Mouse (Mus musculus) hematopoietic stem cell, adult 5-6 weeks (primary cell): ENCODE results near the gene Il17d. TPM values are rescaled to one million over a fixed set of nuclear protein-coding genes. Genes with fewer than 3 reads are reported as not detected.

Experiments
- ATAC-seq, 2 experiments: fragments of 125-278 bp in 1 of 2; replicated peaks in 1 of 2; 2 replicates each; pipeline ENCODE4 v1.8.0; 2016 to 2017; ENCODE audit warnings: inconsistent platforms in 2 of 2, mild to moderate bottlenecking in 2 of 2, moderate number of reproducible peaks in 2 of 2, low read depth in 1 of 2, moderate TSS enrichment in 1 of 2; ENCODE audit not compliant: low FRiP score in 2 of 2, poor library complexity in 2 of 2, severe bottlenecking in 2 of 2, insufficient read depth in 1 of 2, low TSS enrichment in 1 of 2
- total RNA-seq: library from RNA; stranded (forward); fragments of 172-1452, 232-1000 nt; gene quantifications from 2 replicates; pipeline ENCODE4 v1.2.3, GENCODE M21; 2017

The Il17d gene
- total RNA-seq, 1 experiment from 2014 or later = not detected

- no peak for ATAC-seq
These were observed 8.0 kb downstream of the Il17d start for GRCm38 (mm10) chr14:57532577-57532976.

GRCm38 (mm10) chr14:57533214-57533613 lies 8.6 kb downstream of the Il17d start:
- peak in 1 of 2 experiments; percentile 49; a peak in 1 of 4 replicates for ATAC-seq

DNA sequence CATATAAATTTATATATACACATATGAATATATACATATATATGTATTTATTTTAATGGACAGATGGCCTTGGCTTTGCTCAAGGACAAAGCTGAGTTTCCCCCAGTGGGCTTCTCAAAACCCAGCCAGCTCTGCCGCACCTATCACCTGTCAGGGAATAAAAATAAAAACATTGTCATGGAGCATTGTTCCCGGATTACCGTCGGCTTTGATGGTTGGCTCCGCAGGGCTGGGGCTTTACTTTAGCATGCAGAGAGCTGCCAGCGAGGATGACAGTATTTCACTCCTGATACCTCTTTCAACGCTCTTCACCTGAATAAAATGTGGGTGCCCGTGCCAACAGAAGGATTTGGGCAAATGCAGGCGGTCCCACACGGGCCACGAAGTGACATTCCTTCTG lies 9.3 kb downstream of the Il17d start:
- ATAC-seq = no peak

DNA sequence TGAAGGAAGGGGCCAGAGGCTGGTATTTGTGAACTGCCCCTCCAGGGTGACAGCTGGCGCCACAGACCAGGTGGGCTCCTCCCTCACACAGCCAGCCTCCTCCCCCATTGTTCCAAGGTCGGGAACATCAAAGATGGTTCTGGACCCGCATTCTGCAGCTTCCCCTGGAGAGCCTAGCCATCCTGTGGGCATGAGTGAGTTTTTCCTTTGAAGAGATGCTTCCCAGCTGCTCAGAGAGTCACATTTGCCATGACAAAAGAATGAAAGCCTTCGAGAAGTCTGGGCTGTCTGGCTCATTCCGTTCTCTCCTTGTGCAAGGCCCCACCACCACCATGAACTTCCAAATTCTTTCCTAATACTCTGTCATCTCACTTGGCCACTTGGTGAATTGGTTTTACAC lies 9.8 kb downstream of the Il17d start:
- ATAC-seq = no peak

DNA sequence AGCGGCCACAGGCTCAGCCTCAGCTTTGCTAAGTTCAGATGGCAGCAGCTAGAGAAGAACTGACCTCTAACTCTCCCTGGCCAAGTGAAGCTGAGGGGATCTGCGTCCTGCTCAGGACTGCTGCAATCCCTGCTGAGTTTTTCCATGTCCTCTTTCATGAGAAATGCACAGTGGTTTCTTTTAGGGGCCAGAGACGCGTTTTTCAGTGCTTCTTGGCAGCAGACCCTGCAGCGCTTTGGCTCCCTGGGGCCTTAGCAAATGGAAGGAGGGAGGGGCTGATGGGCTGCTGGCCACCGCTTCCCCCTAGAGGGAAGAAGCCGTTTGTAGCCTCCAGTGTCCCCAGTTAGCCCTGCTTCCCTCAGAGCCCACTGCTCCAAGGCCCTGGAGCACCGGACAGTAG lies 10.4 kb downstream of the Il17d start:
- ATAC-seq = no peak; a peak in 1 of 4 replicates

GRCm38 (mm10) chr14:57535646-57536045 lies 11.1 kb downstream of the Il17d start:
- ATAC-seq = no peak

- ATAC-seq = no peak
These were observed 12.2 kb downstream of the Il17d start for GRCm38 (mm10) chr14:57536820-57537219.

DNA sequence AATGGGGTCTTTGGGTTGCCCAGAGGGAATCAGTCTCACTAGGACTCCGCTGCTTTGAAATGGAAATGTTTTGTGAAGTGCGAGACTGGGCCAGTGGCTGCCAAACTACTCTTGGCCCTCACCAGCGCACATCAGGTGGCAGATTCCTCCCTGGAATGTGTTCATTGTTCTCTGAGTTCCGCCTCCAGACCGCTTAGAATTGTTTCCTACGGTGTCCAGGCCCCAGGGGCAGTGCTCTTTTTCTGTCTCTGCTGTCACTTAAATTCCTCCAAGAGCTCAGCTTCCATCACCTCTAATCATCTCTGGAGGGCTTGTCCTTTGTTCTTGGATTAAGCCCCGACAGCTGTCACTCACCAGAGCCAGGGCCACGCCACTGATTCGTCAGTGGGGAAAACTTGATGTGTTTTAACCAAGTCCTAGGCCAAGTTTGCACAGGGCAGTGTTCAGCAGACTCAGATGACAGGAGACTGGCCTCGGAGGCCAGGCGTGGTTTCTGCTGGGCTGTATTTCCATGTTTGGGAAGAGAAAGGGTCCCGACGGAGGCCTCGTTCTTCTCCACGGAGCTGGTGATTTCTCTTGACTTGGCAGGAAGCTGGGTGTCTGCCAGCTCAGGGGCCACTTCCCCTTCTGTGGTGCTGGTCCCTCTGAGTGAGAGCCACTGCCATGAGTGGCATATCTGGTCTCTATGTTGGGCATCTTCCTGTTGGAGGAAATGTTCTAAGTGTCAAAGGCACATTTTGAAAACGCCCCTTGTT lies 12.9 kb downstream of the Il17d start:
- peak; percentile 80 to 89 for ATAC-seq

- no peak for ATAC-seq
These were observed 16.1 kb downstream of the Il17d start for GRCm38 (mm10) chr14:57540683-57541082.

DNA sequence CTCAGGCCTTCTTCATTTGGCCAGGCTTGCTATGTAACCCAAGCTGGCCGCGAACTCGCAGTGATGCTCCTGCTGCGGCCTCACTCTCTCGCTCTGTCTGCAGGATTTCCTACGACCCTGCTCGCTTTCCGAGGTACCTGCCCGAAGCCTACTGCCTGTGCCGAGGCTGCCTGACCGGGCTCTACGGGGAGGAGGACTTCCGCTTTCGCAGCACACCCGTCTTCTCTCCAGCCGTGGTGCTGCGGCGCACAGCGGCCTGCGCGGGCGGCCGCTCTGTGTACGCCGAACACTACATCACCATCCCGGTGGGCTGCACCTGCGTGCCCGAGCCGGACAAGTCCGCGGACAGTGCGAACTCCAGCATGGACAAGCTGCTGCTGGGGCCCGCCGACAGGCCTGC lies 17.7 kb downstream of the Il17d start:
- ATAC-seq = peak in 1 of 2 experiments; percentile 34; a peak in 2 of 4 replicates

- ATAC-seq = peak in 1 of 2 experiments; percentile 29; a peak in 1 of 4 replicates
These were observed 19.0 kb downstream of the Il17d start for GRCm38 (mm10) chr14:57543420-57544039.

DNA sequence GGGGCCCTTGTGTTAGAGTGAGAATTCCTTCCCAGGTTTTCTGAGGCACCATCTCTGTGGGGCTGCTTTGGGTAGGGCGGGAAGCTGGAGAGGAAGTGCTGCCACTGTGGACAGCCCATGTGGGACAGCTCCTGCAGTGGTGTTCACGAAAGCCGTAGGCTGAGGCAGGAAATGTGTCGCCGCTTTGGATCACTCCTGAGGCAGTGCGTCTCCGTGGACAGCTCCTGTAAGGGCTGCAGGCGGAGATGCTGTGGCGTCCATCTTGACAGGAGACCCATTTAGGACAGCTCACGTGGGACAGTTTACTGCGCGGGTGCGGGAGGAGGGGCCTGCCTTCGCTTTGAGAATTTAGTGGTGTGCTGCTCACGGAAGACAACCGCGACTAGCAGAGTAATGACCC lies 20.9 kb downstream of the Il17d start:
- no peak for ATAC-seq

DNA sequence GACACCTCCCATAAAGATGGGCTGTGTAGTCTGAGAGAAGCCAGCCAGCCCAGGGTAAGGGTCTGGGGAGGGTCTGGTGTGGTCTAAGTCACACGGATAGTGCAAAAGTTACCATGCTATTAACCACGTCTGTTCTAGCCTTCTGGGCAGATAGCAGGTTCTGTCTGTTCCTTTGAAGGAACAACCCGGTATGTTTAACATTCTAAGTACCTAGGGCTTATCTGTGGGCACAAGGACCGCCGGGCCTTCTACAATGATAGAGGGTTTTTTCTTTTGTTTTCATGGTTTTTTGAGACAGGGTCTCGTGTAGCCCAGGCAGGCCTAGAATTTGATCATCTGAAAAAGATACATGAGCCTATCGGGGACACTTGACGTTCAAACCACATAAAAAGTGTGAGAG lies 21.6 kb downstream of the Il17d start:
- ATAC-seq = no peak

DNA sequence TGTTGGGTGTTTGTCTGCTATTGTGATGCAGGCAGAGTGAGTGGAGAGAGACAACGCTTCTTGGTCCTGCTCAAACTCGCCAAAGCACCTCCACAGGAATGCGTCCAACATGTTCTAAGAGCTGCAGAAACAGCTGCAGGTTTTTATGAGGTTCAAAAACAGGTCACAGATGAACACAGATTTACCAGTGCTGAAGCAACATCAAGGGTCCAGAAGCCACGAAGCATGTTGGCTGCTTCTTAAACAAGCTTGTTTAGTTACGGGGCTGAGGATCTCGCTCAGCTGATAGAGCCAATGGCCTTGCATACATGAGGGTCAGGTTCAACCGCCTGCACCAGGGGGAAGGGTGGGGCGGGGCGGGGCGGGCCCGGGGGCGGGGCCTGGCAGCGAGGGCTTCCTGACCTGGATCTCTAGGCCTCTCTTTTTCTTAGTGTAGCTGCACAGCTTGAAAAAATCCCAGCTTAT lies 22.0 kb downstream of the Il17d start:
- no peak for ATAC-seq

GRCm38 (mm10) chr14:57547062-57547461 lies 22.5 kb downstream of the Il17d start:
- no peak for ATAC-seq

DNA sequence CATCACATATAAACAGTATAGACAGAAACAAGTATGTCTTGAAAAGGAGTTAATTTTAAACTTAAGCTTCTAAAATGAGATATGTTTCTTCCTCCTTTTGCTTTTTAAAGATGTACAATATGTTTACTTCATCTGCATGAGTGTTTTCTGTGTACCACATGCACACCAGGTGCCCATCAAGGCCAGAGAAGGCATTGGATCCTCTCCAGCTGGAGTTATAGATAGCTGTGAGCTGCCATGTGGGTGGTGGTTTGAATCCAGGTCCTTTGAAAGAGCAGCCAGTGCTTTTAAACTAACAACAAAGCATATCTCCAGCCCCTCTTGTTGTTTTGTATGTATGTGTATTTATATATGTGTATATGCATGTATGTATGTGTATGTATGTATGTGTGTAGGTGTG lies 28.4 kb downstream of the Il17d start:
- ATAC-seq = no peak

DNA sequence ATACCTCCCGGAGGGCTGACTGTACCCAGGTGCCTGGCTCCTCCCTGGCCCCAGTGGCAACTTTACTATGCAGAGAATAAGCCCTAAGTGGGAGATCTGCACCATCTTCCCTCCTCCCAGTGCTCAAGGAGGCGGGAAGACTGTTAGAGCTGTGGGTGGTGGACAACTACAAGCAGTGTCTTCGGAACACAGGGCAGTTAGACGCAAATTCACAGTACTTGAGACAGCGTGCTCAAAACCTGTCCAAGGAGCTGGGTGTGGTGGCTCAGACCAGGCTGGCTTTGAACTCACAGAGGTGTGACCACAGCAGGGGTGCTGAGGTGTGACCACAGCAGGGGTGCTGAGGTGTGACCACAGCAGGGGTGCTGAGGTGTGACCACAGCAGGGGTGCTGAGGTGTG lies 29.9 kb downstream of the Il17d start:
- ATAC-seq = no peak

GRCm38 (mm10) chr14:57555471-57556070 lies 31.0 kb downstream of the Il17d start:
- ATAC-seq = no peak
